Mouse (Mus musculus) midbrain, embryonic 14.5 days (tissue): Measurements from ENCODE around the gene Pou6f1. TPM values are rescaled to one million over a fixed set of nuclear protein-coding genes. Genes with fewer than 3 reads are reported as not detected.

Experiments
- ATAC-seq: fragments of 200-750 bp; cut with Nextera tagmentation; 2 replicates; pipeline ENCODE4 v1.8.0; 2017; ENCODE audit warnings: moderate number of reproducible peaks, moderate library complexity; ENCODE audit not compliant: low FRiP score, low TSS enrichment
- DNase-seq: peaks from one replicate; pipeline ENCODE4 v3.0.0-alpha.2; 2015
- H3K27ac ChIP-seq: fragments of 300-500 bp; sonication (generic); replicated peaks from 2 replicates; pipeline ENCODE4 v1.5.1; 2014; ENCODE audit warnings: mild to moderate bottlenecking, low read depth, low read length, moderate library complexity
- H3K27me3 ChIP-seq: fragments of 300-500 bp; sonication (generic); 2 replicates; pipeline ENCODE4 v1.6.1; 2014; ENCODE audit warnings: low read length, control low read depth, mixed read lengths; ENCODE audit not compliant: control insufficient read depth, insufficient read depth
- H3K36me3 ChIP-seq: fragments of 300-500 bp; sonication (generic); 2 replicates; pipeline ENCODE4 v1.6.1; 2014; ENCODE audit warnings: low read length, control low read depth; ENCODE audit not compliant: control insufficient read depth, insufficient read depth
- H3K4me1 ChIP-seq: fragments of 300-500 bp; sonication (generic); 2 replicates; pipeline ENCODE4 v1.6.1; 2014; ENCODE audit warnings: mild to moderate bottlenecking, antibody characterized with exemption, low read length, control low read depth; ENCODE audit not compliant: control insufficient read depth, insufficient read depth
- H3K4me2 ChIP-seq: fragments of 300-500 bp; sonication (generic); 2 replicates; pipeline ENCODE4 v1.6.1; 2014; ENCODE audit warnings: mild to moderate bottlenecking, low read length, moderate library complexity
- H3K4me3 ChIP-seq: fragments of 300-500 bp; sonication (generic); replicated peaks from 2 replicates; pipeline ENCODE4 v1.5.1; 2014; ENCODE audit warnings: low read depth, low read length
- H3K9ac ChIP-seq: fragments of 300-500 bp; sonication (generic); replicated peaks from 2 replicates; pipeline ENCODE4 v1.6.1; 2014; ENCODE audit warnings: mild to moderate bottlenecking, low read length, moderate library complexity
- H3K9me3 ChIP-seq: fragments of 300-500 bp; sonication (generic); 2 replicates; pipeline ENCODE4 v1.6.1; 2016; ENCODE audit warnings: low read length, control low read depth, mixed read lengths; ENCODE audit not compliant: control insufficient read depth
- WGBS: fragments of 180-500 bp; shearing (Covaris S2); extraction: QIAGEN DNeasy Blood & Tissue Kit; methylation state at CpG from one replicate; pipeline ENCODE4 v1.1.7; 2014; 5-methylcytosine and 5-hydroxymethylcytosine counted together
- polyA plus RNA-seq: library from polyadenylated mRNA; unstranded; fragments of >200 nt; fragmentation: Nextera tagmentation; extraction: Ambion mirVana; gene quantifications from 2 replicates; pipeline ENCODE4 v1.2.1, GENCODE M21; 2014

Gene Pou6f1
- 45.6 and 47.3 TPM in 2 replicates for polyA plus RNA-seq

- no peaks in the 10 kb centered on the region for H3K36me3 ChIP-seq
- peak within 1 kb of the TSS; percentile 91 for H3K27ac ChIP-seq
- peak within 1 kb of the TSS; percentile 99 for H3K9ac ChIP-seq
- peak within 1 kb of the TSS; percentile 82 for H3K4me3 ChIP-seq
- DNase-seq (peak; percentile 72), ATAC-seq (peak; percentile 78)
- H3K27me3 ChIP-seq: no peaks in the 10 kb centered on the region
- WGBS: under 1% methylated on average over 70 of the region's 76 CpGs
- no peaks in the 10 kb centered on the region for H3K9me3 ChIP-seq
- H3K4me2 ChIP-seq: peak within 1 kb of the TSS; percentile 79
- peaks cover 17% of the 10 kb centered on the region for H3K4me1 ChIP-seq
These were observed at the start of gene Pou6f1 for GRCm38 (mm10) chr15:100599276-100600046. Pou6f1 (minus strand) TSS chr15:100599984.

- H3K36me3 ChIP-seq: no peaks in the 10 kb centered on the region
- no peak for ATAC-seq
- no peak overlapping the region for H3K9ac ChIP-seq
- no peak overlapping the region for H3K4me3 ChIP-seq
- no peak overlapping the region for H3K4me2 ChIP-seq
- no peaks in the 10 kb centered on the region for H3K4me1 ChIP-seq
- H3K27me3 ChIP-seq: no peaks in the 10 kb centered on the region
- WGBS: 87% methylated on average over 6 of the region's 6 CpGs
- H3K27ac ChIP-seq: no peak overlapping the region
- H3K9me3 ChIP-seq: no peaks in the 10 kb centered on the region
- no peak for DNase-seq
These were observed 46.4 kb upstream of the Pou6f1 start for GRCm38 (mm10) chr15:100646161-100646560.

GRCm38 (mm10) chr15:100642451-100642850 lies 42.7 kb upstream of the Pou6f1 start:
- H3K4me3 ChIP-seq: no peak overlapping the region
- H3K27me3 ChIP-seq: peaks cover 13% of the 10 kb centered on the region
- no peak overlapping the region for H3K9ac ChIP-seq
- no peaks in the 10 kb centered on the region for H3K9me3 ChIP-seq
- WGBS: 94% methylated on average over 7 of the region's 7 CpGs
- H3K27ac ChIP-seq: no peak overlapping the region
- ATAC-seq: no peak
- H3K4me2 ChIP-seq: no peak overlapping the region
- H3K4me1 ChIP-seq: no peaks in the 10 kb centered on the region
- no peak for DNase-seq
- no peaks in the 10 kb centered on the region for H3K36me3 ChIP-seq

- no peaks in the 10 kb centered on the region for H3K36me3 ChIP-seq
- no peak overlapping the region for H3K9ac ChIP-seq
- H3K27ac ChIP-seq: no peak overlapping the region
- peaks cover 25% of the 10 kb centered on the region for H3K27me3 ChIP-seq
- H3K4me1 ChIP-seq: peaks cover 9% of the 10 kb centered on the region; the same call in 1 of the 2 replicates
- 72% methylated on average over 16 of the region's 16 CpGs for WGBS
- no peak overlapping the region for H3K4me2 ChIP-seq
- no peak for ATAC-seq
- no peak for DNase-seq
- H3K9me3 ChIP-seq: no peaks in the 10 kb centered on the region
- H3K4me3 ChIP-seq: no peak overlapping the region
These were observed 41.5 kb upstream of the Pou6f1 start for GRCm38 (mm10) chr15:100641226-100641810.

- H3K9ac ChIP-seq: no peak overlapping the region
- peaks cover 12% of the 10 kb centered on the region; the same call in 1 of the 2 replicates for H3K4me1 ChIP-seq
- no peak overlapping the region for H3K4me3 ChIP-seq
- H3K9me3 ChIP-seq: no peaks in the 10 kb centered on the region
- H3K27me3 ChIP-seq: peaks cover 36% of the 10 kb centered on the region
- H3K4me2 ChIP-seq: no peak overlapping the region
- DNase-seq: no peak
- no peaks in the 10 kb centered on the region for H3K36me3 ChIP-seq
- no peak overlapping the region for H3K27ac ChIP-seq
- 75% methylated on average over 16 of the region's 16 CpGs for WGBS
- ATAC-seq: no peak
These were observed 40.4 kb upstream of the Pou6f1 start for GRCm38 (mm10) chr15:100639972-100640750.

- 21% methylated on average over 6 of the region's 6 CpGs for WGBS
- Histone ChIP-seq H3K9ac (no peak overlapping the region), H3K4me1 (peaks cover 12% of the 10 kb centered on the region; the same call in 1 of the 2 replicates), H3K9me3 (no peaks in the 10 kb centered on the region), H3K4me2 (no peak overlapping the region), H3K27me3 (peaks cover 53% of the 10 kb centered on the region), H3K36me3 (no peaks in the 10 kb centered on the region), H3K27ac (no peak overlapping the region), H3K4me3 (no peak overlapping the region)
- DNase-seq (no peak), ATAC-seq (no peak)
These were observed 37.9 kb upstream of the Pou6f1 start for GRCm38 (mm10) chr15:100637661-100638060.

GRCm38 (mm10) chr15:100636700-100637501 lies 37.1 kb upstream of the Pou6f1 start, which contains the start of gene Smagp:
Smagp (minus strand) TSS chr15:100636940.
- Histone ChIP-seq H3K4me2 (peak within 1 kb of the TSS; percentile 63), H3K36me3 (no peaks in the 10 kb centered on the region), H3K9ac (peak within 1 kb of the TSS; percentile 4; the same call in 1 of the 2 replicates), H3K27ac (no peak within 1 kb of the TSS), H3K4me3 (peak within 1 kb of the TSS; percentile 36), H3K9me3 (no peaks in the 10 kb centered on the region), H3K4me1 (peaks cover 12% of the 10 kb centered on the region; the same call in 1 of the 2 replicates), H3K27me3 (peaks cover 53% of the 10 kb centered on the region)
- under 1% methylated on average over 76 of the region's 77 CpGs for WGBS
- DNase-seq (peak; percentile 35), ATAC-seq (no peak)
